Mouse (Mus musculus) heart, postnatal 0 days (tissue): ENCODE results near the gene Hoxc6.

Source experiments
- CTCF ChIP-seq: IDR thresholded peaks from 2 replicates; pipeline ENCODE4 v1.5.1; 2016; ENCODE audit warnings: antibody characterized with exemption, control low read depth, low read depth
- EP300 ChIP-seq: IDR thresholded peaks from 2 replicates; pipeline ENCODE4 v1.6.1; 2016; ENCODE audit warnings: antibody characterized with exemption, low read depth

GRCm38 (mm10) chr15:103010847-103011555, 12.9 kb downstream of the Hoxc6 start:
- TF ChIP-seq CTCF: no peak
- no peak for TF ChIP-seq EP300
